Mouse (Mus musculus) liver, postnatal 0 days (tissue): Measurements from ENCODE around the gene Glrp1.

Experiments
- CTCF ChIP-seq: sonication (generic); IDR thresholded peaks from 2 replicates; pipeline ENCODE4 v1.5.1; 2016; ENCODE audit warnings: antibody characterized with exemption, low read depth
- EP300 ChIP-seq: IDR thresholded peaks from 2 replicates; pipeline ENCODE4 v1.6.1; 2016; ENCODE audit warnings: antibody characterized with exemption, low read depth, mild to moderate bottlenecking

DNA sequence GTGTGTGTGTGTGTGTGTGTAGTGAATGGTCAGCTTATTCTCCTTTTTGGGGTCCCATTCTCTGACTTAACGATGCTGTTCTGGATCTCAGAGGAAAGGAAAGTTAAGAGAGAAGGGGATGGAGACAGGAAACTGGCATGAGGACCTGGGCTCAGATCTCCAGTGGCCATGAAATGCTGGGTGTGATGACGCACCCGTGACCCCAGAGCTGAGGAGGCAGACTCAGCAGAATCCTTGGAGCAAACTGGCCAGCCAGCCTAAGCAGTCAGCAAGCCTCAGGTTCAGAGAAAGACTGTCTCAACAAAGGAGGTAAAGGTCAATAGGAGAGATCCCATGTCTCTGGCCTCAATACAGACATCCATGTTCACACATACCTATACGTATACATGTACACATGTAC, 40.1 kb downstream of the Glrp1 start:
- TF ChIP-seq CTCF (no peak), EP300 (no peak)
